Mouse (Mus musculus) MEL (cell line): Measurements from ENCODE around the gene Ino80d. TPM values are rescaled to one million over a fixed set of nuclear protein-coding genes. Genes with fewer than 3 reads are reported as not detected.

ENCODE experiments used
- DNase-seq: peaks from one replicate; pipeline ENCODE4 v3.0.0; 2011; ENCODE audit warnings: low read depth, low spot score
- H3K27ac ChIP-seq: 2 replicates; pipeline ENCODE4 v1.5.1; 2012; ENCODE audit warnings: low read depth, mild to moderate bottlenecking, control low read depth, low read length, moderate library complexity; ENCODE audit not compliant: control insufficient read depth
- H3K27me3 ChIP-seq, 2 experiments: fragments of 150-350 bp in 1 of 2; sonication (generic) in 1 of 2; 2 replicates each; pipeline ENCODE4 v1.6.1; 2012; ENCODE audit warnings: low read length in 2 of 2, mild to moderate bottlenecking in 2 of 2, improper control_type of control experiment in 1 of 2, moderate library complexity in 1 of 2; ENCODE audit not compliant: insufficient read depth in 2 of 2, control insufficient read depth in 1 of 2
- H3K36me3 ChIP-seq, 2 experiments: 2 replicates each; pipeline ENCODE4 v1.6.1; 2012 to 2014; ENCODE audit warnings: low read length in 2 of 2, improper control_type of control experiment in 1 of 2, inconsistent platforms in 1 of 2, mild to moderate bottlenecking in 1 of 2; ENCODE audit not compliant: insufficient read depth in 2 of 2, control insufficient read depth in 1 of 2
- H3K4me1 ChIP-seq, 2 experiments: fragments of 150-350 bp in 1 of 2; sonication (generic) in 1 of 2; 2 replicates each; pipeline ENCODE4 v1.6.1; 2012; ENCODE audit warnings: low read length in 2 of 2, improper control_type of control experiment in 1 of 2, mild to moderate bottlenecking in 1 of 2; ENCODE audit not compliant: insufficient read depth in 2 of 2, control insufficient read depth in 1 of 2
- H3K4me3 ChIP-seq, 2 experiments: fragments of 150-350 bp in 1 of 2; sonication (generic) in 1 of 2; 2 replicates each; pipeline ENCODE4 v1.5.1; 2012; ENCODE audit warnings: low read depth in 2 of 2, low read length in 2 of 2, mild to moderate bottlenecking in 2 of 2, moderate library complexity in 2 of 2, control low read depth in 1 of 2, improper control_type of control experiment in 1 of 2; ENCODE audit not compliant: control insufficient read depth in 1 of 2, insufficient read depth in 1 of 2
- H3K79me2 ChIP-seq: 2 replicates; pipeline ENCODE4 v1.6.1; 2012; ENCODE audit warnings: mild to moderate bottlenecking, low read length, moderate library complexity; ENCODE audit not compliant: control insufficient read depth, poor library complexity, insufficient read depth
- H3K9ac ChIP-seq: 2 replicates; pipeline ENCODE4 v1.6.1; 2012; ENCODE audit warnings: low read depth, mild to moderate bottlenecking, control low read depth, low read length, moderate library complexity; ENCODE audit not compliant: control insufficient read depth, poor library complexity, severe bottlenecking
- H3K9me3 ChIP-seq: fragments of 150-350 bp; sonication (generic); replicated peaks from 2 replicates; pipeline ENCODE4 v1.6.1; 2012; ENCODE audit warnings: mild to moderate bottlenecking, low read length, improper control_type of control experiment, moderate library complexity; ENCODE audit not compliant: insufficient read depth
- CTCF ChIP-seq, 3 experiments: IDR thresholded peaks in 2 of 3; conservative IDR thresholded peaks in 1 of 3; 2 replicates each; pipeline ENCODE4 v1.5.1; 2011 to 2012; ENCODE audit warnings: low read length in 3 of 3, low read depth in 2 of 3, mild to moderate bottlenecking in 2 of 3, improper control_type of control experiment in 1 of 3, inconsistent platforms in 1 of 3, mixed read lengths in 1 of 3, moderate library complexity in 1 of 3; ENCODE audit not compliant: control insufficient read depth in 1 of 3, insufficient read depth in 1 of 3, poor library complexity in 1 of 3, severe bottlenecking in 1 of 3
- ELF1 ChIP-seq: IDR thresholded peaks from 2 replicates; pipeline ENCODE4 v1.6.1; 2014; ENCODE audit warnings: low read depth, mild to moderate bottlenecking, inconsistent platforms, low read length, improper control_type of control experiment, moderate library complexity
- EP300 ChIP-seq, 2 experiments: IDR thresholded peaks; 2 replicates each; pipeline ENCODE4 v1.6.1; 2011; ENCODE audit warnings: improper control_type of control experiment in 2 of 2, low read length in 2 of 2, low read depth in 1 of 2, mild to moderate bottlenecking in 1 of 2
- GATA1 ChIP-seq: IDR thresholded peaks from 2 replicates; pipeline ENCODE4 v1.6.1; 2011; ENCODE audit warnings: low read depth, low read length, improper control_type of control experiment
- HCFC1 ChIP-seq: IDR thresholded peaks from 2 replicates; pipeline ENCODE4 v1.6.1; 2012; ENCODE audit warnings: low read depth, mild to moderate bottlenecking, inconsistent platforms, low read length, improper control_type of control experiment, moderate library complexity
- JUND ChIP-seq: IDR thresholded peaks from 2 replicates; pipeline ENCODE4 v1.6.1; 2011; ENCODE audit warnings: low read depth, mild to moderate bottlenecking, improper control_type of control experiment, low read length
- MEF2A ChIP-seq: IDR thresholded peaks from 2 replicates; pipeline ENCODE4 v1.6.1; 2014; ENCODE audit warnings: low read depth, mild to moderate bottlenecking, inconsistent platforms, low read length, improper control_type of control experiment; ENCODE audit not compliant: poor library complexity, insufficient replicate concordance, severe bottlenecking; ENCODE audit errors: extremely low read depth
- MXI1 ChIP-seq: IDR thresholded peaks from 2 replicates; pipeline ENCODE4 v1.6.1; 2011; ENCODE audit warnings: mild to moderate bottlenecking, low read depth, low read length, improper control_type of control experiment
- MYC ChIP-seq: IDR thresholded peaks from 2 replicates; pipeline ENCODE4 v1.6.1; 2011; ENCODE audit warnings: low read depth, mild to moderate bottlenecking, low read length, improper control_type of control experiment, moderate library complexity
- NRF1 ChIP-seq: IDR thresholded peaks from 2 replicates; pipeline ENCODE4 v1.6.1; 2014; ENCODE audit warnings: low read depth, mild to moderate bottlenecking, inconsistent platforms, low read length, improper control_type of control experiment, moderate library complexity; ENCODE audit not compliant: poor library complexity, insufficient read depth, severe bottlenecking
- POLR2AphosphoS5 ChIP-seq: IDR thresholded peaks from 2 replicates; pipeline ENCODE4 v1.6.1; 2012; ENCODE audit warnings: low read depth, borderline replicate concordance, mild to moderate bottlenecking, inconsistent platforms, low read length, moderate library complexity, mixed read lengths
- SIN3A ChIP-seq: IDR thresholded peaks from 2 replicates; pipeline ENCODE4 v1.6.1; 2012; ENCODE audit warnings: low read length, improper control_type of control experiment, inconsistent platforms
- SMC3 ChIP-seq: IDR thresholded peaks from 2 replicates; pipeline ENCODE4 v1.6.1; 2011; ENCODE audit warnings: low read depth, low read length, improper control_type of control experiment
- ZKSCAN1 ChIP-seq: IDR thresholded peaks from 2 replicates; pipeline ENCODE4 v1.6.1; 2012; ENCODE audit warnings: low read depth, mild to moderate bottlenecking, inconsistent platforms, low read length, improper control_type of control experiment, moderate library complexity
- ZNF384 ChIP-seq: IDR thresholded peaks from 2 replicates; pipeline ENCODE4 v1.6.1; 2012; ENCODE audit warnings: low read depth, mild to moderate bottlenecking, inconsistent platforms, low read length, improper control_type of control experiment
- polyA plus RNA-seq, 2 experiments: library from polyadenylated mRNA; stranded (reverse) in 1 of 2; unstranded in 1 of 2; fragments of >175 nt in 1 of 2; fragments of >200 nt in 1 of 2; gene quantifications; 2 replicates each; pipeline versions ENCODE4 v1.2.1 to v1.2.4; 2012; ENCODE audit warnings: low replicate concordance in 2 of 2, low read depth in 1 of 2; ENCODE audit not compliant: insufficient read length in 2 of 2, insufficient read depth in 1 of 2, missing spikeins in 1 of 2
- total RNA-seq: library from RNA; depleted of rRNA; stranded (reverse); fragments of 300-350 nt; gene quantifications from 2 replicates; pipeline ENCODE4 v1.2.3, GENCODE M21; 2012

Gene Ino80d
- total and polyA plus RNA-seq, 3 experiments: 4.0 to 5.8 TPM; not detected in 1

DNA sequence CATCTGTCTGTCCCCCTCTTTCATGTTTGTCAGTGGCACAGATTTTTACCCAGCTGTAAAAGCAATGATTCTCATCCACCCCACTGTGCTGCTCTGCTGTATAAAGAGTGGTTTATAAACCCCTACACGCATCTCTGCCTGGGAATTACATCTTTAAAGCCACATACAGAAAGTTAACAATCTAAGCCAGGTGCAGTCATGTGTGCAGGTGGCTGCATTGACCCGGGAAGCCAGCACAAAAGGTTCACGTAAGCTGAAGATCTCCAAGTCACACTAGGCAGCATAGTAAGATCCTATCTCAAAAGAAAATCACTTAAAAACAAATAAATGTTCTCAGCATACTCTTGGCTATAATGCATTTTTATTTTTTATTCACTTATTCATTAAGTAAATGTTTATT is 14.8 kb upstream of the Ino80d start:
- H3K9me3 ChIP-seq: no peaks in the 10 kb centered on the region
- peak overlapping the region in 1 of 2 experiments; percentile 57; a peak in 2 of 4 replicates for H3K4me3 ChIP-seq
- peaks cover 11% of the 10 kb centered on the region in 2 experiments for H3K4me1 ChIP-seq
- peaks cover 1% of the 10 kb centered on the region; the same call in 1 of the 2 replicates for H3K79me2 ChIP-seq
- 0 out of 2 replicates have a peak overlapping the region, but pooled peaks have one; percentile 12 for H3K27ac ChIP-seq
- H3K36me3 ChIP-seq: peaks cover 0 to 18% of the 10 kb centered on the region in 2 experiments; a peak in 2 of 4 replicates
- TF ChIP-seq SMC3: no peak
- TF ChIP-seq POLR2AphosphoS5: no peak
- TF ChIP-seq JUND: no peak
- TF ChIP-seq HCFC1: no peak
- no peak for TF ChIP-seq CTCF (IDR thresholded peaks at IDR 0.05 in 2 of 3, conservative IDR thresholded peaks at IDR 0.05 in 1 of 3; ENCODE audit: control insufficient read depth in 1 of 3, insufficient read depth in 1 of 3, low read depth in 2 of 3, low read length in 3 of 3, poor library complexity in 1 of 3, severe bottlenecking in 1 of 3)
- no peak; the same call in 1 of the 2 replicates for TF ChIP-seq SIN3A
- no peak for TF ChIP-seq NRF1
- no peak for TF ChIP-seq ZNF384
- no peak for TF ChIP-seq EP300 (IDR thresholded peaks at IDR 0.05; ENCODE audit: low read depth in 1 of 2, low read length in 2 of 2)
- TF ChIP-seq ELF1: no peak
- TF ChIP-seq MEF2A: no peak
- no peak for TF ChIP-seq ZKSCAN1
- TF ChIP-seq MYC: no peak
- no peak for TF ChIP-seq MXI1
- DNase-seq: no peak
- H3K9ac ChIP-seq: peak overlapping the region; percentile 32
- no peaks in the 10 kb centered on the region for H3K27me3 ChIP-seq

DNA sequence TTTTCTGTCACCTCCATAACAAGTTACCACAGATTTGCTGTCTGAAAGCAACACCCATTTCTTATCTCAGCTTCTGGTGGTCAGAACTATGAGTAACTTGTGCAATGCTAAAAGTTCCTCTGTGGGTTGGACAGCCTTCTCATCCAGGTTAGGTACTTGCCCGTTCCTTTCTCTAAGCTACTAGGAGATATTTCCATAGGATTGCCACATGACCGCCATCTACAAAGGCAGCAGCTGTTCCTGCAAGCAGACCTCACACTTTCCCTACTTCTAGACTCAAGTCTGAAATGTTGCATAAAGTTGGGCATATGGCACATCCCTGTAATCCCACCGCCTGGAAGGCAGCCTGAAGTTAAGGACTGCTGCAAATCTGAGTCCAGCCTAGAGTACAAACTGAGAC is 11.7 kb upstream of the Ino80d start:
- H3K36me3 ChIP-seq: peaks cover 10 to 18% of the 10 kb centered on the region in 2 experiments; a peak in 3 of 4 replicates
- H3K27ac ChIP-seq: no peak overlapping the region

More for the DNA sequence above, 11.7 kb upstream of the Ino80d start:
- 0 out of 2 replicates have a peak, but pooled peaks have one; percentile 32 for TF ChIP-seq GATA1
- TF ChIP-seq EP300 (IDR thresholded peaks at IDR 0.05; ENCODE audit: low read depth in 1 of 2, low read length in 2 of 2): no peak
- Histone ChIP-seq H3K79me2 (peaks cover 1% of the 10 kb centered on the region; the same call in 1 of the 2 replicates), H3K9ac (no peak overlapping the region), H3K4me3 (no peak overlapping the region), H3K9me3 (no peaks in the 10 kb centered on the region), H3K4me1 (peaks cover 8 to 11% of the 10 kb centered on the region in 2 experiments), H3K27me3 (no peaks in the 10 kb centered on the region)
- no peak for DNase-seq
